Comparison of ENCODE assay signal across 8 mouse cellular contexts in genomic region chr16:4607818-4608531, GRCm38 (mm10). TPM values are rescaled to one million over a fixed set of nuclear protein-coding genes. Genes with fewer than 3 reads are reported as not detected.
DNase-seq lines count a peak whose midpoint lies in the region; ATAC-seq and TF ChIP-seq lines count a peak whose summit lies in the region.

No protein-coding gene starts in this region.

- peak; percentile 64 for ATAC-seq in hindbrain, postnatal 0 days
- peak; percentile 84 for ATAC-seq in megakaryocyte-erythroid progenitor cell, adult 5-6 weeks (replicated peaks; ENCODE audit: low FRiP score, low TSS enrichment, poor library complexity, severe bottlenecking)

- no peaks in the 10 kb centered on the region for H3K27me3 ChIP-seq in hindbrain, postnatal 0 days (ENCODE audit: insufficient read depth, low read length)

- peak; percentile 98 for TF ChIP-seq CTCF in hindbrain, postnatal 0 days (IDR thresholded peaks at IDR 0.05; ENCODE audit: low read depth)
- TF ChIP-seq CTCF in left cerebral cortex, adult 2 months (IDR thresholded peaks at IDR 0.05), result peak; percentile 97

- peaks cover 21% of the 10 kb centered on the region for H3K4me1 ChIP-seq in hindbrain, postnatal 0 days (ENCODE audit: insufficient read depth, low read length)

- H3K9me3 ChIP-seq in hindbrain, postnatal 0 days (ENCODE audit: low read length), result no peaks in the 10 kb centered on the region

- no peak overlapping the region for H3K9ac ChIP-seq in hindbrain, postnatal 0 days (replicated peaks; ENCODE audit: low read length)

- peak; percentile 86 for DNase-seq in R1 (ENCODE audit: low read depth, low spot score)
- peak; percentile 85 for DNase-seq in cerebellum, adult 9-11 months
- DNase-seq in frontal cortex, postnatal 25 days (ENCODE audit: low spot score in 2 of 2), result peak; percentile 54 to 76
- DNase-seq in hindbrain, postnatal 0 days (ENCODE audit: low spot score), result peak; percentile 91
- DNase-seq in left cerebral cortex, adult 2 months (ENCODE audit: extremely low spot score in 1 of 2, low spot score in 2 of 2), result peak; percentile 79 to 83
- DNase-seq in right cerebral cortex, postnatal 10 days (ENCODE audit: low spot score in 2 of 2), result peak; percentile 79 to 85
- peak; percentile 78 to 84 for DNase-seq in urinary bladder, postnatal 36 days (ENCODE audit: low spot score in 2 of 2)

- intact Hi-C loops in left cerebral cortex, adult 2 months (cut with DNase I), result loop anchor here (1.0 to 2.0 kb wide), 3 partner anchors 40 to 119 kb away; no protein-coding TSS in a partner anchor

- H3K36me3 ChIP-seq in hindbrain, postnatal 0 days (ENCODE audit: insufficient read depth, low read length), result peaks cover 16% of the 10 kb centered on the region

- H3K27ac ChIP-seq in hindbrain, postnatal 0 days, result 0 out of 2 replicates have a peak overlapping the region, but pooled peaks have one; percentile 1
- H3K27ac ChIP-seq in left cerebral cortex, adult 2 months, result no peak overlapping the region

- H3K4me2 ChIP-seq in hindbrain, postnatal 0 days (ENCODE audit: low read depth, low read length), result no peak overlapping the region

- no peak overlapping the region for H3K4me3 ChIP-seq in hindbrain, postnatal 0 days (ENCODE audit: low read length)
- H3K4me3 ChIP-seq in left cerebral cortex, adult 2 months, result no peak overlapping the region

- 52% methylated on average over 9 of the region's 9 CpGs for WGBS in hindbrain, postnatal 0 days

RNA-seq across cellular contexts. Expression of gene Glis2, which starts 13.5 kb away (rescaled TPM):
- total RNA-seq in hindbrain, postnatal 0 days (2014; rRNA removed), result 25.8 and 28.2 TPM in 2 replicates
- 12.0 and 12.5 TPM in 2 replicates for polyA plus RNA-seq in hindbrain, postnatal 0 days (2015; fragmentation: Nextera tagmentation; extraction: Ambion mirVana)
- total RNA-seq in left cerebral cortex, adult 2 months (2021), result 10 to 100 TPM; 12.9 to 16.2 TPM
- total RNA-seq in megakaryocyte-erythroid progenitor cell, adult 5-6 weeks (2014; fragmentation: Nextera tagmentation), result 2.0 TPM in 1 of 2 replicates, not detected in the other
- total RNA-seq in megakaryocyte-erythroid progenitor cell, adult 5-6 weeks (2017), result 0.33 TPM in 1 of 2 replicates, not detected in the other

RNA-seq across cellular contexts. Expression of gene Pam16, which starts 16.8 kb away (rescaled TPM):
- 25.4 and 88.3 TPM in 2 replicates for total RNA-seq in hindbrain, postnatal 0 days (2014; rRNA removed)
- 135 and 140 TPM in 2 replicates for polyA plus RNA-seq in hindbrain, postnatal 0 days (2015; fragmentation: Nextera tagmentation; extraction: Ambion mirVana)
- total RNA-seq in left cerebral cortex, adult 2 months (2021), result 10 to 100 TPM; 78.1 to 94.1 TPM
- total RNA-seq in megakaryocyte-erythroid progenitor cell, adult 5-6 weeks (2014; fragmentation: Nextera tagmentation), result 76.0 and 100 TPM in 2 replicates
- 18.2 and 24.0 TPM in 2 replicates for total RNA-seq in megakaryocyte-erythroid progenitor cell, adult 5-6 weeks (2017)

RNA-seq across cellular contexts. Expression of gene Vasn, which starts 31.8 kb away (rescaled TPM):
- 18.4 and 18.8 TPM in 2 replicates for total RNA-seq in hindbrain, postnatal 0 days (2014; rRNA removed)
- polyA plus RNA-seq in hindbrain, postnatal 0 days (2015; fragmentation: Nextera tagmentation; extraction: Ambion mirVana), result 6.1 and 7.3 TPM in 2 replicates
- total RNA-seq in left cerebral cortex, adult 2 months (2021), result 10 to 100 TPM; 11.5 to 13.1 TPM
- total RNA-seq in megakaryocyte-erythroid progenitor cell, adult 5-6 weeks (2014; fragmentation: Nextera tagmentation), result not detected in 2 replicates
- 0.38 and 0.65 TPM in 2 replicates for total RNA-seq in megakaryocyte-erythroid progenitor cell, adult 5-6 weeks (2017)

RNA-seq across cellular contexts. Expression of gene Dnaja3, which starts 31.8 kb away (rescaled TPM):
- 49.6 and 50.6 TPM in 2 replicates for total RNA-seq in hindbrain, postnatal 0 days (2014; rRNA removed)
- 52.9 and 54.3 TPM in 2 replicates for polyA plus RNA-seq in hindbrain, postnatal 0 days (2015; fragmentation: Nextera tagmentation; extraction: Ambion mirVana)
- 10 to 100 TPM; 56.9 to 62.2 TPM for total RNA-seq in left cerebral cortex, adult 2 months (2021)
- 56.5 and 81.2 TPM in 2 replicates for total RNA-seq in megakaryocyte-erythroid progenitor cell, adult 5-6 weeks (2014; fragmentation: Nextera tagmentation)
- 71.0 and 106 TPM in 2 replicates for total RNA-seq in megakaryocyte-erythroid progenitor cell, adult 5-6 weeks (2017)

RNA-seq across cellular contexts. Expression of gene Tfap4, which starts 48.3 kb away (rescaled TPM):
- total RNA-seq in hindbrain, postnatal 0 days (2014; rRNA removed), result 7.8 and 9.3 TPM in 2 replicates
- 7.0 and 7.6 TPM in 2 replicates for polyA plus RNA-seq in hindbrain, postnatal 0 days (2015; fragmentation: Nextera tagmentation; extraction: Ambion mirVana)
- 1 to 10 TPM; 2.9 to 4.3 TPM for total RNA-seq in left cerebral cortex, adult 2 months (2021)
- 31.4 and 38.4 TPM in 2 replicates for total RNA-seq in megakaryocyte-erythroid progenitor cell, adult 5-6 weeks (2014; fragmentation: Nextera tagmentation)
- total RNA-seq in megakaryocyte-erythroid progenitor cell, adult 5-6 weeks (2017), result 47.3 and 69.9 TPM in 2 replicates

Comparison
In these comparisons a context has a peak if more than half of its experiments do, and no peak if none do; other contexts are left out.
1. RNA of gene Vasn, which starts 31.8 kb away (total RNA-seq): 18.4 to 18.8 TPM in hindbrain, postnatal 0 days and 11.5 to 13.1 TPM in left cerebral cortex, adult 2 months; 0.38 to 0.65 TPM in megakaryocyte-erythroid progenitor cell, adult 5-6 weeks; every median in the first group is over 4 times any median in the second.
2. Peak in every context shown above with its lines, with median percentiles within 50 percentile points of each other: DNase-seq.